Mouse (Mus musculus): ENCODE measurements at regions not wholly inside any gene's neighbourhood (a gene's known extent, or its start where the extent isn't known, plus 50 kb on each side); places are given as distances from the start of the nearest gene placed in this dataset.
A peak's percentile ranks its signal among the peaks of the same experiment; 100 is the strongest.
"Not testable (repeated sequence)": the region's sequence is repeated elsewhere in the genome, so short reads cannot be mapped to it uniquely, and the experiment has no call there.

- no peak for DNase-seq (ENCODE audit: low read depth, low spot score)
- 14% methylated on average over 4 of the region's 4 CpGs for WGBS
Measured at GRCm38 (mm10) chr4:61998366-61998765, 55.6 kb downstream of the Mup20 start.

- DNase-seq (ENCODE audit: low read depth, low spot score): not testable (repeated sequence)
Measured at GRCm38 (mm10) chr4:61989941-61990340, 64.0 kb downstream of the Mup20 start.

- WGBS: 79% methylated on average over 7 of the region's 7 CpGs
- no peak for DNase-seq (ENCODE audit: low read depth, low spot score)
Measured at GRCm38 (mm10) chr4:61976159-61976558, 77.8 kb downstream of the Mup20 start.

- WGBS: 43% methylated on average over 2 of the region's 2 CpGs
- DNase-seq (ENCODE audit: low read depth, low spot score): peak; percentile 1
Measured at GRCm38 (mm10) chr4:61973236-61973635, 80.7 kb downstream of the Mup20 start.

GRCm38 (mm10) chr4:61969691-61970090 is 84.3 kb downstream of the Mup20 start:
- no peak for DNase-seq (ENCODE audit: low read depth, low spot score)
- 32% methylated on average over 1 of the region's 1 CpGs for WGBS

GRCm38 (mm10) chr4:61967674-61968073 is 86.3 kb downstream of the Mup20 start:
- DNase-seq (ENCODE audit: low read depth, low spot score): not testable (repeated sequence)
- WGBS: 82% methylated on average over 6 of the region's 6 CpGs

GRCm38 (mm10) chr4:61962315-61962714 is 91.6 kb downstream of the Mup20 start:
- no peak for DNase-seq (ENCODE audit: low read depth, low spot score)
